Mouse (Mus musculus): ENCODE data around the gene Rtn4rl1. TPM values are rescaled to one million over a fixed set of nuclear protein-coding genes. Genes with fewer than 3 reads are reported as not detected.
A peak's percentile ranks its signal among the peaks of the same experiment; 100 is the strongest.

Rtn4rl1 gene
- polyA plus RNA-seq, 1 experiment from 2014 or later, result 0.88 TPM

DNA sequence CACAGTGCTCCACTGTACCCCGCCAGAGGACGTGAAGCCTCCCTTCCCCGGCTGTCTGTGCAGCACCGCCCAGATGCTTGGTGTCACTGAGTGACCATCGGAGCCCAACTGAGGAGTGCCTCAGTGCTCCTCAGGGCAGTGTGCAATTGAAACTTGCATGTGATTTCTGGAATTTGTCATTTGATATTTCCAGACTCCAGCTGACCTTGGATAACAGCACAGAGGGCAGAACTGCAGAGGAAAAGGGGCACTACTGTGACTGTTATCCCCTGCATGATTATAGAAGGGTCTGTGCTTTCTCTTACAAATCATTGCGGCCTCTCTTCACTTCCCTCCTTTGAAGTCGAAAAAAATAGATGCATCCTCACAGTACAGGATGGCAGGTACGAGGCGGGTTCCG, 94.4 kb downstream of the Rtn4rl1 start:
- Histone ChIP-seq H3K4me3 (ENCODE audit: low read depth, low read length) (no peak overlapping the region), H3K9ac (replicated peaks; ENCODE audit: low read depth, low read length) (no peak overlapping the region), H3K9me3 (ENCODE audit: control insufficient read depth, low read depth, low read length) (no peaks in the 10 kb centered on the region), H3K4me2 (replicated peaks; ENCODE audit: low read depth, low read length) (no peak overlapping the region), H3K4me1 (ENCODE audit: control insufficient read depth, insufficient read depth, low read length) (peaks cover 9% of the 10 kb centered on the region; the same call in 1 of the 2 replicates), H3K36me3 (ENCODE audit: control insufficient read depth, insufficient read depth, low read length) (no peaks in the 10 kb centered on the region), H3K27ac (ENCODE audit: low read length) (no peak overlapping the region), H3K27me3 (ENCODE audit: control insufficient read depth, insufficient read depth, low read length) (no peaks in the 10 kb centered on the region)
- 78% methylated on average over 10 of the region's 10 CpGs for WGBS
- ATAC-seq (ENCODE audit: insufficient number of reproducible peaks, insufficient read depth, low FRiP score, low read depth), result no peak

GRCm38 (mm10) chr11:75288517-75288916, 94.9 kb downstream of the Rtn4rl1 start:
- ATAC-seq (ENCODE audit: insufficient number of reproducible peaks, insufficient read depth, low FRiP score, low read depth), result no peak
- 73% methylated on average over 8 of the region's 8 CpGs for WGBS
- no peak overlapping the region for H3K4me2 ChIP-seq (replicated peaks; ENCODE audit: low read depth, low read length)

GRCm38 (mm10) chr11:75289120-75289519, 95.5 kb downstream of the Rtn4rl1 start:
- H3K9me3 ChIP-seq (ENCODE audit: control insufficient read depth, low read depth, low read length), result no peaks in the 10 kb centered on the region
- peaks cover 13% of the 10 kb centered on the region; the same call in 1 of the 2 replicates for H3K4me1 ChIP-seq (ENCODE audit: control insufficient read depth, insufficient read depth, low read length)
- H3K36me3 ChIP-seq (ENCODE audit: control insufficient read depth, insufficient read depth, low read length), result no peaks in the 10 kb centered on the region
- no peaks in the 10 kb centered on the region for H3K27me3 ChIP-seq (ENCODE audit: control insufficient read depth, insufficient read depth, low read length)
- no peak overlapping the region for H3K27ac ChIP-seq (ENCODE audit: low read length)
- WGBS, result 78% methylated on average over 2 of the region's 2 CpGs
- H3K4me3 ChIP-seq (ENCODE audit: low read depth, low read length), result no peak overlapping the region
- H3K4me2 ChIP-seq (replicated peaks; ENCODE audit: low read depth, low read length), result no peak overlapping the region
- H3K9ac ChIP-seq (replicated peaks; ENCODE audit: low read depth, low read length), result no peak overlapping the region
- ATAC-seq (ENCODE audit: insufficient number of reproducible peaks, insufficient read depth, low FRiP score, low read depth), result no peak

More at GRCm38 (mm10) chr11:75288517-75288916, 94.9 kb downstream of the Rtn4rl1 start:
- H3K9me3 ChIP-seq (ENCODE audit: control insufficient read depth, low read depth, low read length), result no peaks in the 10 kb centered on the region
- H3K27ac ChIP-seq (ENCODE audit: low read length), result no peak overlapping the region
- no peaks in the 10 kb centered on the region for H3K27me3 ChIP-seq (ENCODE audit: control insufficient read depth, insufficient read depth, low read length)
- no peaks in the 10 kb centered on the region for H3K36me3 ChIP-seq (ENCODE audit: control insufficient read depth, insufficient read depth, low read length)
- no peak overlapping the region for H3K4me3 ChIP-seq (ENCODE audit: low read depth, low read length)
- no peak overlapping the region for H3K9ac ChIP-seq (replicated peaks; ENCODE audit: low read depth, low read length)
- peaks cover 9% of the 10 kb centered on the region; the same call in 1 of the 2 replicates for H3K4me1 ChIP-seq (ENCODE audit: control insufficient read depth, insufficient read depth, low read length)

GRCm38 (mm10) chr11:75290566-75291271, 97.1 kb downstream of the Rtn4rl1 start:
- no peak overlapping the region for H3K4me3 ChIP-seq (ENCODE audit: low read depth, low read length)
- H3K4me2 ChIP-seq (replicated peaks; ENCODE audit: low read depth, low read length), result peak overlapping the region; percentile 27; the same call in 1 of the 2 replicates
- ATAC-seq (ENCODE audit: insufficient number of reproducible peaks, insufficient read depth, low FRiP score, low read depth), result peak; percentile 18; the same call in 1 of the 2 replicates
- no peaks in the 10 kb centered on the region for H3K9me3 ChIP-seq (ENCODE audit: control insufficient read depth, low read depth, low read length)
- no peak overlapping the region for H3K27ac ChIP-seq (ENCODE audit: low read length)
- no peaks in the 10 kb centered on the region for H3K36me3 ChIP-seq (ENCODE audit: control insufficient read depth, insufficient read depth, low read length)
- no peaks in the 10 kb centered on the region for H3K27me3 ChIP-seq (ENCODE audit: control insufficient read depth, insufficient read depth, low read length)
- WGBS, result 16% methylated on average over 6 of the region's 6 CpGs
- H3K9ac ChIP-seq (replicated peaks; ENCODE audit: low read depth, low read length), result no peak overlapping the region
- peaks cover 15% of the 10 kb centered on the region; the same call in 1 of the 2 replicates for H3K4me1 ChIP-seq (ENCODE audit: control insufficient read depth, insufficient read depth, low read length)

DNA sequence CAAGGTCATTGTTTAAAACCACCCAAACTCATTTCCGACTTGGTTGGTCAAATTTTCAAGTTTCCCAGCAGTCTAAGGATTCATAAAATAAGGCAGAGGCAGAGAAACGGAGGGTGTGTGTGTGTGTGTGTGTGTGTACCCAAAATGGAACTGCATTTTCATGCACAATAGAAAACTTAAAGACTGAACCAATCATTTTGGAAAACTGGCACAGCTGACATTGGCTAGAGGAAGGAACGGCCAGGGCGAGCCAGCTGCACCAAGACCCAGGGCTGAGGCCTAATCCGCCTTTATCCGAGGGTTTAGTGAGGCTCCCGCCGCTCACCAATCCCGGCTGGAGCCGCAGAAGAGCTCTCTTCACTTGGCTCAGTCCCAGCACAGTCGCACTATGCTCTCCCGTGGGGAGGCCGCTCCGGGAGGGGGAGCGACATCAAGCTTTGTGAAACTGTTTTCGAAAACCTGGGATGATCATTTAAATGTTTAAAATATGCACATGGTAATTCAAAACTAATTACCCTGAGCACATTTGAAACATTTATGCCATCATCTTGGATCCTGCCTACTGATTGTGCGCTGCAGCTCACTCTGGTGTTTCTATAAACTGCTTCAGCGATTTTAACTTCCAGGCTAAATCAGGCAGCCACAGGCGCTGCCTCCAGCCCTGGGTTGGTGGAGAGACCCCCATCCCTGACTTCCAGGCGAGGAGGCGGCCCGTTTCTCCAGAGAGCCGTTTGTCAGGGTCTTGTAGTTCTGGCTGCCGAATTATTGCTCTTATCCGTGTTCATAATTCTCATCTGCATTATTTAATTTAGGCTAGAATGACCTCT, 98.0 kb downstream of the Rtn4rl1 start:
- peak; percentile 49; the same call in 1 of the 2 replicates for ATAC-seq (ENCODE audit: insufficient number of reproducible peaks, insufficient read depth, low FRiP score, low read depth)
- Histone ChIP-seq H3K9ac (replicated peaks; ENCODE audit: low read depth, low read length) (no peak overlapping the region), H3K4me2 (replicated peaks; ENCODE audit: low read depth, low read length) (peak overlapping the region; percentile 27; the same call in 1 of the 2 replicates), H3K4me3 (ENCODE audit: low read depth, low read length) (no peak overlapping the region), H3K27me3 (ENCODE audit: control insufficient read depth, insufficient read depth, low read length) (no peaks in the 10 kb centered on the region), H3K36me3 (ENCODE audit: control insufficient read depth, insufficient read depth, low read length) (no peaks in the 10 kb centered on the region), H3K9me3 (ENCODE audit: control insufficient read depth, low read depth, low read length) (no peaks in the 10 kb centered on the region), H3K27ac (ENCODE audit: low read length) (no peak overlapping the region), H3K4me1 (ENCODE audit: control insufficient read depth, insufficient read depth, low read length) (peaks cover 15% of the 10 kb centered on the region; the same call in 1 of the 2 replicates)
- WGBS, result 27% methylated on average over 25 of the region's 25 CpGs

DNA sequence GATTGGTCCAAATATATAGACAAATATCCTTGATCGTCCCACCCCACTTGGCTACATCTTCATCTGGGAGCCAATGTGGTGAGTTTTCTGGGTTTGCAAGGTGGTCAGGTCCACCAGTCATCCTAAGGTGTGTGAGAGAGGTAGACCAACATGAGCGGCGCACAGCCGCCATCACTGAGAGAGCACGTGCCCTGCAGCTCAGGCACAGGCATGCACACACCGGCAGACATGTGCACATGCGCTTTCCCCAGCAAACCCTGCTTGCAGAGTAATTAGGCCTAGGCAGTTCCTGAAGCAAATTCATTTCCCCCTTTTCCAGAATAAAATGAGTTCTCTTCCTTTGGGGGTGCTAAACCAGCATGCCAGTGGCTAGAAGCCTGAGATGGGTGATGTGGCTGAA, 98.7 kb downstream of the Rtn4rl1 start:
- no peak overlapping the region for H3K4me2 ChIP-seq (replicated peaks; ENCODE audit: low read depth, low read length)
- ATAC-seq (ENCODE audit: insufficient number of reproducible peaks, insufficient read depth, low FRiP score, low read depth), result no peak
- H3K9me3 ChIP-seq (ENCODE audit: control insufficient read depth, low read depth, low read length), result no peaks in the 10 kb centered on the region
- peaks cover 15% of the 10 kb centered on the region; the same call in 1 of the 2 replicates for H3K4me1 ChIP-seq (ENCODE audit: control insufficient read depth, insufficient read depth, low read length)
- no peak overlapping the region for H3K4me3 ChIP-seq (ENCODE audit: low read depth, low read length)
- 88% methylated on average over 7 of the region's 7 CpGs for WGBS
- H3K27me3 ChIP-seq (ENCODE audit: control insufficient read depth, insufficient read depth, low read length), result no peaks in the 10 kb centered on the region
- H3K27ac ChIP-seq (ENCODE audit: low read length), result no peak overlapping the region
- no peak overlapping the region for H3K9ac ChIP-seq (replicated peaks; ENCODE audit: low read depth, low read length)
- H3K36me3 ChIP-seq (ENCODE audit: control insufficient read depth, insufficient read depth, low read length), result no peaks in the 10 kb centered on the region

- Histone ChIP-seq H3K27me3 (ENCODE audit: control insufficient read depth, insufficient read depth, low read length) (no peaks in the 10 kb centered on the region), H3K4me1 (ENCODE audit: control insufficient read depth, insufficient read depth, low read length) (peaks cover 15% of the 10 kb centered on the region; the same call in 1 of the 2 replicates), H3K36me3 (ENCODE audit: control insufficient read depth, insufficient read depth, low read length) (no peaks in the 10 kb centered on the region), H3K4me2 (replicated peaks; ENCODE audit: low read depth, low read length) (no peak overlapping the region), H3K4me3 (ENCODE audit: low read depth, low read length) (no peak overlapping the region), H3K9me3 (ENCODE audit: control insufficient read depth, low read depth, low read length) (no peaks in the 10 kb centered on the region), H3K9ac (replicated peaks; ENCODE audit: low read depth, low read length) (no peak overlapping the region), H3K27ac (ENCODE audit: low read length) (no peak overlapping the region)
- no peak for ATAC-seq (ENCODE audit: insufficient number of reproducible peaks, insufficient read depth, low FRiP score, low read depth)
- 50% methylated on average over 21 of the region's 21 CpGs for WGBS
Observed at GRCm38 (mm10) chr11:75293852-75294361, 100.3 kb downstream of the Rtn4rl1 start.

- no peak for ATAC-seq (ENCODE audit: insufficient number of reproducible peaks, insufficient read depth, low FRiP score, low read depth)
- Histone ChIP-seq H3K4me3 (ENCODE audit: low read depth, low read length) (no peak overlapping the region), H3K36me3 (ENCODE audit: control insufficient read depth, insufficient read depth, low read length) (0 out of 2 replicates have a peak, but pooled peaks cover 5% of the 10 kb centered on the region), H3K27ac (ENCODE audit: low read length) (no peak overlapping the region), H3K4me1 (ENCODE audit: control insufficient read depth, insufficient read depth, low read length) (peaks cover 15% of the 10 kb centered on the region; the same call in 1 of the 2 replicates), H3K9me3 (ENCODE audit: control insufficient read depth, low read depth, low read length) (no peaks in the 10 kb centered on the region), H3K9ac (replicated peaks; ENCODE audit: low read depth, low read length) (no peak overlapping the region), H3K27me3 (ENCODE audit: control insufficient read depth, insufficient read depth, low read length) (no peaks in the 10 kb centered on the region), H3K4me2 (replicated peaks; ENCODE audit: low read depth, low read length) (no peak overlapping the region)
- WGBS, result 54% methylated on average over 9 of the region's 9 CpGs
Observed at GRCm38 (mm10) chr11:75294862-75295261, 101.3 kb downstream of the Rtn4rl1 start.

Measured in stomach, embryonic 14.5 days (tissue).